Mouse (Mus musculus) cerebellum, adult 8-10 months (tissue): ENCODE data around the gene Bcl7c.
A peak's percentile ranks its signal among the peaks of the same experiment; 100 is the strongest.
"Not testable (repeated sequence)": the region's sequence is repeated elsewhere in the genome, so short reads cannot be mapped to it uniquely, and the experiment has no call there.

Experiments used
- DNase-seq: peaks from one replicate; pipeline ENCODE4 v3.0.0; 2022

The Bcl7c gene

DNA sequence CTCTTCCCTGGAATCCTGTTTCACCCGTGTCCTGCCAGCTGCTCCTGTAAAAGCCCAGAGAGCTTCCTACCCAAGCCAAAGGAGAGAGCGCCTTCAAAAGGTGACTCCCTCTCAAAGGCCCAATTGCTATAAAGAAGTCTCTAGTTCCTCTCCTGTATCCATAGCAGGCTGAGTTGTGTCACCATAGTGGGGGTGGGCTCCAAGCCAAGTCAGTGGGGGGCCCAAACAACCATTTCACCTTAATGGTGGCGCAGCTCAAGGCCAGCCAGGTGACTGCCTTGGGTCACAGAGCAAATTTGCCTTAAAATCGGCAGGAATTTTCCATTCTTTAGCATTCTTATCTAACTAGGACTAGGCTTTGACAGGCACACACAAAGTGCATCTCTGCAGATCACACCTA, 6.1 kb upstream of the Bcl7c start:
- no peak for DNase-seq

DNA sequence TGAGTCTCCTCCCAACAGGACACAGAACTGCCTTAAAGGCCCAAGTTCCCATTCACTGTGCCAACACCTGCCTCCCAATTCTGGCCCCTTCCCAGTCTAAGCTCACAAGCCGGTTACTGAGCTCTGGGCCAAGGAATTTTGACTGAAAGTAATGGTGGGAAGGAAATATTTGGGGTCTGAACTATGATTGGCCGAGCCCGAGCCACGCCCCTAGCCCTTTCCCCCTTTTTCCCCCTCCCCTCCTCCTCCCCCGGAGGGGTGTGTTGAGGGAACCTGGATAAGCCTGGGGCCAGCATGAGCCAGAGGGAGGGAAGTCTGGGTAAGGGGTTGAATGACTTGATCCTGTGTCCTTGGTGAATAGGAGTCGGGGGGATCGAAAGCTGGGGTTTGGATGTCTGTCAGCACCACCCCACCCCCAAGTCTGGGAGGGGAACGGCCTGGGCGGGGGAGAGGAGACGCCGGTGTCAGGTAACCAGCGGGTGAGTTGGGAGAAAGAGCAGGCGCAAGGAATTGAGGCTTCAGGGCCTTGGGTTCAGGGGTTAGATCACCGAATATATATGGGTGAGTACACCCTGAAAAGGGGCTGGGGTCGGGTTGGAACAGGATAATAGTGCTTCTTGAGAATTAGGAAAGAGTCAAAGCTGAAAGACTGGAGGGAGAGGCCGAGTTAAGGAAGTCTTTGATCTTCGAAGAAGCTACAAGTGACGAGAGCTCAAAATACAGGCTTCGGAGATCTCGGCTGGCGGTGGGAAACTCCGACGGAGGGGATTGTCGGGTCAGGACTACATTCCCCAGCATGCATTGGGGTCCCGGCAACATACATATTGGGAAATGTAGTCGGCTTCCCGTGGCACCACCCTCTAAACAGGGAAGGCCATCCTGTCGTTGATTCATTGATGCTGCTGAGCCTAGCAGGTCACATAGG, 4.0 kb upstream of the Bcl7c start, which contains the start of gene Ctf1:
Gene Ctf1, plus strand, starts transcription at position 276 of the 925 bp plus-strand sequence.
- DNase-seq = peak; percentile 76

DNA sequence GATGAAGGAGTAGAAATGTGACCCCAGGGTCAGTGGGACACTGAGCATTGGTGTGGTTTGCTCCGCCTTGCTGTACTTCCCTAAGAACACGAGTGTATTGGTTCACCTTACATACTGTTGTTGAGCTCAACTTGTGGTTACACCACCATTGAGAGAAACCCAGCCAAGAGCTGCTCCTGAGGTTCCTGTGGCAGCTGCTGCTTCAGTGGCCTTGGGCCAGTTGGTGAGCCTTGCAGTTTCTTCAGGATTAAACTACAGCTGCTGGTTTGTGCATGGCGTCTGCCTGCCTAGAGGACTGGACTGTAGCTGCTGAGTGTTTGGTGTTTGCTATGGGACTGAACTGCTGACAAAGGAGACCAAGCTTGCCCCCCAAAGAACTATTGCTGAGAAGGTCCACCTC, 2.7 kb upstream of the Bcl7c start:
- no peak for DNase-seq

DNA sequence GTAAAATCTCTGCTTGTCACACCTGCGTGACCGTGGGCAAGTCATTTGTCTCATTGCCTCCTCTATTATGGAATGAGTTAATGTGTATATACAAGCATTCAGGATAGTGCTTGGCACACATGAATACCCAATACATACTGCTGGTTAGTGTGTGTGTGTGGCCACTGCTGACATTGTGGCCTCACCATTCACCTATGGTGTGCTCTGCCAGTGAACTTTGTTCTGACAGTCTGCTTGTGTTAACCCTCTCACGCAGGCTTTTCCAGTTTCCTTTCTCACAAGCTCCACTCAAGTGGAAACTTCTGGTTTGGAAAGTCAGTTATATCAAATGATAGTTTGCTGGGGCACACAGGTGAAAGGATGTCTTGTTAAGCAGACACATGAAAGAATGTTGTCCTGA, 2.3 kb upstream of the Bcl7c start:
- DNase-seq = no peak

DNA sequence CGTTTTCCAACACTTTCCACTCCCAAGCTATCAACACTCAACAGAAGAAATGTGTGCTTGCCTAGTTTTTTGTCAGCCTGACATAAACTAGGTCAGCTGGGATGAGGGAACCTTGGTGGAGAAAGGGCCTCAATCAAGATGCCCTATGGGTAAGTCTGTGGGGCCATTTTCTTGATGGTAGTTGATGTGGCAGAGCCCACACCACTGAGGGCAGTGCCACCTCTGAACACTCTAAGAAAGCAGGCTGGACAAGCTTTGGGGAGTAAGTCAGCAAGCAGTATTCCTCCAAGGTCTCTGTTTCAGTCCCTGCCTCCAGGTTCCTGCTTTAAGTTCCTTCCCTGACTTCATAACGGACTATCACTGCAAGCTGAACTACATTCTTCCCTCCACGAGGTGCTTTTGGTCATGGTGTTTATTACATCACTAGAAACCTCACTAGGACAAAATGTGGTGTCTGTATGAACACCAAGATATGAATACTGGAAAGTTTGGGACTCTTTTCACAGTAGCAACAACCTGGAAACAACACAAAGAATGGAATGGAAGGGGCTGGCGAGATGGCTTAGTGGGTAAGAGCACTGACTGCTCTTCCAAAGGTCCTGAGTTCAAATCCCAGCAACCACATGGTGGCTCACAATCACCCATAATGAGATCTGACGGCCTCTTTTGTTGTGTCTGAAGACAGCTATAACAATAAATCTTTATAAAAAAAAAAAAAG, 687 bp upstream of the Bcl7c start:
- DNase-seq = no peak

DNA sequence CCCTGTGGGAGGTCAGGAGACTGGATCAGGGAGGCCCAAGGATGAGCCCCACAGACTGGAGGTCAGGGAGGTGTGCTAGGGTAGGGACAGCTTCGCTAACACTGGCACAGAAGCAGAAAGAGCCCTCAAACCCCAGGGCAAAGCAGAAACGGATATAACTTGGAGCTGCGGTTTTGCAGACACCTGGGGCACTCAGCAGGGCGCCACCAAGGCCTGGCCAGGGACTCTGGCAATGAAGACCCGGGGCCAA, 851 bp downstream of the Bcl7c start:
- no peak for DNase-seq

DNA sequence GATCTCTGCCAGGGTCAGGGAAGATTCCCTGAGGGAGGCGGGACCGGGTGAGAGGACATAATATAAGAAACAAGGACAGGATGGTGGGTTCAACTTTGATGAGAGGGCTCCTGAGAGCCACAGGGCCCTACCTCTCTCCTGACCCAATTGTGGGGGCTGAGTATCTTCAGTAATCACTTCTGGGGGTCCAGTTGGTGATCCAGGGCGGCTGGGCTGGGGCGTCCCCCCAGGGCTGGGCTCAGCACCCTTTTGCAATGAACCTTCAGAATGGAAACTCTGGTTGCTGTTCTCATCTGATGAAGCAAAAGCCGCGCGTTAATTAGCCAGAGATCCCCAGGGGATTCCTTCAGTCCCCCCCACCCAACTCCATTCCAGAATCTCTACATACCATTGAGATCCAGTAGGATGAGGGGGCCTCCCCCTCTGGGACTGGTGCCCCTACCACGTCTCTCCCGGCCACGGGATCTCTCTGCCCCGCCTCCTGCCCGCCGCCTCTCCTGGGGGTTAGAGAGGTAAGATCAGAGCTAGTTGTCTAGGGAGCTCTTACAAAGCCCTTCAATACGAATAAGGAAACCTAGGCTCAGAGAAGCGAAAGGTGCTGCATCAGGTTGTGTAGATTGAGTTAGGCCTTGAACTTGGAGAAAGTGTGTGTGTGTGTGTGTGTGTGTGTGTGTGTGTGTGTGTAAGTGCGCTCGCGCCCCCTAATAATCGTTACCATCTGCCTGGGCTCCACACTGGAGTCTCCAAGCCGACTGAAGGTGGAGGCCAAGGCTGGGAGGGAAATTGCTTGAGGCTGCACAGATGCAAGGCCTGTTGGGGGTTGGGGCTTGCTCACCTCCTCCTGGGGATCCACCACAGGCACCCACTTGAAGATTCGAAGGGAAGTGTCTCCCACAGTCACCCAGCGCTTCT, 1.4 kb downstream of the Bcl7c start:
- DNase-seq = peak; percentile 39

DNA sequence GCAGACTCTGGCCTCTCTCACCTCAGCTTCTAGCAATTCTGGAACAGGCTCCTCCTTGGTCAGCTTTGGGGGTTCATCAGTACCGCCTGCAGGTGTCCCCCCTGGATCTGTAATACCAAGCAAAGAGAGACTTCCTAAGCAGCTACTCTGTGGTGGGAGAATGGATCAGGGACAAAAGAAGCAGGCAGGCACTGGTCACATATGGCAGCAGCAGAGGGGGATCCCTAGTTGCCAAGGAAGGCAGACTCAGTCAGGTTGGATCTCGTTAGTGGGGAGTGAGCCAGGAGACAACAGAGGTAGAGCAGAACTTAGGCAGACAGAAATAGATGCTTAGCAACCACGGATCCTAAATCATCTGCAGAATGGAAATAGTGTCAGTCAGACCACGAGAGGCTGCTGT, 3.0 kb downstream of the Bcl7c start:
- peak; percentile 73 for DNase-seq

DNA sequence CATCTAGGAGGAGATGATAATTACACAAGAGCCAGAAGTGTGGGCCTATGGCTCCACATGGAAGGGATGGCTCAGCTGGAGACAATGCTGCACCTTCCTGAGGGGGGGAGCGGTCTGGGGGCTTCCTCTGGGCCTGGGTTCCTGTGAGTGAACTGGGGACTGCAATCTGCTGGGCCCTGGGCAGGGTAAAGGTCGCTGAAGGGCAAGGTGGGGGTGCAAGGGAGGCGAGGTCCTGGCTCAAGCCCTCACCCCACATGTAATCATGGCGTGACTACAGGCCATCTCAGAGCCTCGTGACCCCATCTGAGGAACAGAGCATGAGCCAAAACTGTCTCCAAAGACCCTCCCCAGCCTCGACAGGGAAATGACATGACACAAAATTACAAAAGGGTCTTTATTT, 4.1 kb downstream of the Bcl7c start:
- no peak for DNase-seq

DNA sequence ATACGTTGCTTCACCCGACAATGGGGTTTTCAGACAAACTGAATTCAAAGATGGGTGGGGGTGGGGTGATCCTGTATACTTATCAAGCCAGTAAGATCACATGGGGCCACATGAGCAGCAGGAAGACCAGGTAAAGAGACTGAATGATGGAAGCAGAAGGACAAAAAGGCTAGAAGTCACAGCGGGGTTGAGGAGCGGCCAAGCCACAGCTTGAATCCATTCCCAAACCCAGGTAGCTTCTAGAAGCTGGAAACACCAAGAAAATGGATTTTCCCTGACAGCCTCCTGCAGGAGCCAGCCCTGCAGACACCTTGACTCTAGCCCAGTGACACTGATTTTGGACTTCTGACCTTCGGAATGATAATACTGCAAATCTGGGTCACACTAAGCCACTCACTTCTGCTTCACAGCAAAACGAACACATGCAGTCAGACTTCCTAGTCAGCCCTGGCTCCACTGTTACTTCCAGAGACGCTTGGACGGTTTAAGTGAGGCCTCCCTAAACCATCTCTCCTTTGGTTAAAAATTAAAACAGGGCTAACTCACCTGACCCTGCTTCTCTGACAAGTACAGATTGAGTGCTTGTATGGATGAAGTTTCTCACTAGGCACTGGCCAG, 5.1 kb downstream of the Bcl7c start:
- no peak for DNase-seq

DNA sequence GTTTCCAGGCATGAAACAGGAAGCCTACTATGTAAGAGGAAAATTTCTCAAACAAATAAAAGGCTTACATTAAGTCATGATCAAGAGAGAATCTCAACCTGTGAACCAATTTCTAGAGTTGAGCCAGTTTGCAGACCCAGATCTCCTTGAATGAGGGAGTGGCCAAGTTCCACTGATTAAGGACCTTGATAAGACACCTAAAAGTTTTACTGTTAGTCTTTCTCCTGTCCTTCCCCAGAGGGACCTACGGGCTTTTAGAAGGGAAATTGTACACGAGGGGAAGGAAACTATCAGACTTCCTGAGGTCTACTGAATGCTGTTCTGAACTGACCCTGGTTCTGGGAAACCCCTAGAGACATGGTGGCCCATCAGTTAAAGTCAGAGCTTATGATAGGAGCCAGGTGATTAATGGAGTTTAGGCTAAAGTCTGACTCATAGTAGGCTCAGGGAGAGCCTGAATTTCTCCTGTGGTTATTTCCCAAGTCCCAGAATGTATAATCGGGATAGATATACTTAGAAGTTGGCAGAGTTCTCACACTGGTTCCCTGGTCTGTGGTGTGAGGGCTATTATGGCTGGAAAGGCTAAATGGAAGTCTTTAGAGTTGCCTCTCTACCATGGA, 7.9 kb downstream of the Bcl7c start:
- no peak for DNase-seq

DNA sequence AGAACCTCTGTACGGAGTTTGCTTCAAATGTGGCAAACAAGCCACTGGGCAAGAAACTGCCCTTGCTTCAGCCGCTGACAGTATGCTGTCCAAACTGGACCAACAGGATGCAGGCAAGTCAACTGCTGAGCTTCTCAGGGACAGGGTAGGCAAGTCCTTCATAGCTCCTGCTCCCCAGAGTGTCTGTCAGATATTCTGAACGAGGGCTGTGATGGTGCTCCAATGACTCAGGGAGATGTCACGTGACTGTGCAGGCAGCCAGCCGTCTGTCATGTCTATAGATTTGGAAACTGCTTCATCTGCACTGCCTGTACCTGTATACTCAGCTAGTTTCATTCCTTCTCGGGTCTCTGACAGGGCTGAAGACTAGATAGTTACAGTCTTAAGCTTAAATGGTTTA, 9.7 kb downstream of the Bcl7c start:
- no peak for DNase-seq

DNA sequence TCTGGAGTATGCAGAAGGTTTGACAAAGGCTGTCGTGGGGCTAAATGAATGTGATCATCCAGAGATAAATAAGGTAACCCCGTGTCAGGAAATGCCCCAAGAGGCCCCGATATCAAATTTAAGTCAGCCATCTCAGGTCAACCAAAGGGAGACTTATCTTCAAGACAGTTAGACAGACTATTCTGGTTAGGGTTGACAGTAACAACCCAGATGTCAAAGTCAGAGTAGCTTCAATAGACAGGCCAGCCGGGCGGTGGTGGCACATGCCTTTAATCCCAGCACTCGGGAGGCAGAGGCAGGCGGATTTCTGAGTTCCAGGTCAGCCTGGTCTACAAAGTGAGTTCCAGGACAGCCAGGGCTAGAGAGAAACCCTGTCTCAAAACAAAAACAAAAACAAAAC, 15.0 kb downstream of the Bcl7c start:
- not testable (repeated sequence) for DNase-seq

DNA sequence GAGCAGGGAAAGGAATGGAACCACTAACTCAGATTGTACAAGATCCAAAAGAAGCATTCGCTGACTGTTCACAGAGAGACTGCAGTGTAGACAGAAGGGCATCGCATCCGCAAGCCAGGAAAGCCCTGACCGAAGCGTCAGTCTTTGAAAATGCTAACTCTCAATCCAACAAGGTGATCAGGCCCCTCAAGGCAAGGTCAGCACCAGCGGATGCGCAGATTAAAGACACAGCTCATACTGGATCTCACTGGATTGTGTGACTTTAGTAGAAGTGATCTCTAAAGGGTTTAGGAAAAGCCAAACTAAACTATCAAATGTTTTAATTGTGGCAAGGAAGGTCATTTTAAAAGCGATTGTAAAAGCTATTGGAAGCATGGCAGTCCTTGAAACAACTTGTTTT, 15.4 kb downstream of the Bcl7c start:
- DNase-seq = no peak

DNA sequence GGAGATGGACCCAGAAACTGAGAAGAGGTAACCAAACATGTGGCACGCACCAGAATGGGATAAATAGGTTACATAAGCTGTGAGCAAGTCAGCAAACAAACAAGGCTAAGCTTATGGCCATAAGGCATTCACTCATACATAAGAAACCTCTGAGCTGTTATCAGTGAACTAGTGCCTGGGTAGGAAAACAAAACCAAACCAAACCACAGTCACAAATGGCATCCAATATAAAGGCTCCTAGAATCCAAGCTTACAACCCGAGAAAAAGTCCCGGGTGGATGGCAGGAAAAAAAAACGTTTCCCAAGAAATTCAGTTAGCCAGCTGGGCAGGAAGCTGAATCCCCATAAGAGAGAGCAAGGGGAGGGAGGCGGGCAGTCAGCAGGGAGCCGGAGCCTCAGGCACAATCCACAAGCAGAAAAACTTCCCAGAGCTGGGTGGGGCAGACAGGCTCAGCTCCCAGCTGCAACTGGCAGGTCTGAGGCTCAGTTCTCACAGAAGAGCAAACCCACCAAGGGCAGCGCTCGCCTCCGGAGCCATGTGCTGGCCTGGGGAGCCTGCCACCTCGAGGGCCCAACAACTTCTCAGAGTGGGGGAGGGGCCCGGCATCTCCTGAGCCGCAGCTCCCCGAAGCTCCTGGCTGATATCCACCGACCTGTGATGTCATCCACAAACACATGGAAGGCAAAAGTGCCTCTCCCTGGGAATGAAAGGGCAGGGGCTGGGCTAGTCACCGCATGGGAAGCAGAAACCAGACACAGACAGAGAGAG, 17.3 kb downstream of the Bcl7c start:
- DNase-seq = peak; percentile 72

DNA sequence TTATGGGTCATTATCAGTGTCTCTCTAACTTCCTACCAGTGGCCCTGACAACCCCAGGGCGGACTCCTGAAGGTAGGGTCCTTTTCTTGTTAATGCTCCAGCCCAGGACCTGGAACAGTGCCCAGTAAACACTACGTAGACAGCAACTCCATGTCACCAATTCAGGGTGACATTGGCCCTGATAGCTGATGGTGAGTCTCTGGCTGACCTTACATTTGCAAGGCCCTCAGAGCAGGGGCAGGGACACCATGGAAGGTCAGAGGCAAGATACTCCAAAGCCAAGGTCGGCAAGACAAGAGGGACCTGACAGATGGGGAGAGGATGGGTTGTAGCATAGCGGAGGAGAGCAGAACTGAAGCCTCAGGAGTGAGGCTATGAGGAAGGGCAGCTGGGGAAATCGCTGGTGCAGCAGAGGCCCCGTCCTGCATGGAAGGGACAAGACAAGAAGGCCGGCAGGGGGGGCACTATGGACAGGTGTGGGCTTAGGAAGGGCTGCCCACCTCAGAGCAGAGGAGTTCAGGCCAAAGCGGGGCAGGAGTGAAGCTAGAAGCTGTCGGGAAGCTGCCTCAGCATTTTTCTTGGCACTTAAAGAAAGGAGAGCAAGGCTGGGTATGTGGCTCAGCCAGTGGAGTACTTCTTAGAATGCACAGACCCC, 19.0 kb downstream of the Bcl7c start:
- DNase-seq = no peak

DNA sequence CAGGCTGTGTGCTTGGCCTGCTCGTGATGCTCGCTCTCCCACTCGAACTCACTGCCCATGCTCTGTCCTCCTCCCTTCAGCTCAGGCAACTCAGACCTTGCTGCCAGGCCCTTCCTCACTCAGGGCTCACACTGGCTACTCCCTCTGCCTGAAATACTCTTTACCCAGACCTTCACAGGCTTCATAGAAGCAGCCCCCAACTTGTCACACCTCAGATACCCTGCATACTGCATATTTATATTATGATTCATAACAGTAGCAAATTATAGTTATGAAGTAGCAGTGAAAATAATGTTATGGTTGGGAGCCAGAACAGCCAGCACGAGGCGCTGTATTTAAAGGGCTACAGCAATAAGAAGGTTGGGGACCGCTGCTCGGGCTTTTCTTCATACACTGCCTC, 19.8 kb downstream of the Bcl7c start:
- no peak for DNase-seq

DNA sequence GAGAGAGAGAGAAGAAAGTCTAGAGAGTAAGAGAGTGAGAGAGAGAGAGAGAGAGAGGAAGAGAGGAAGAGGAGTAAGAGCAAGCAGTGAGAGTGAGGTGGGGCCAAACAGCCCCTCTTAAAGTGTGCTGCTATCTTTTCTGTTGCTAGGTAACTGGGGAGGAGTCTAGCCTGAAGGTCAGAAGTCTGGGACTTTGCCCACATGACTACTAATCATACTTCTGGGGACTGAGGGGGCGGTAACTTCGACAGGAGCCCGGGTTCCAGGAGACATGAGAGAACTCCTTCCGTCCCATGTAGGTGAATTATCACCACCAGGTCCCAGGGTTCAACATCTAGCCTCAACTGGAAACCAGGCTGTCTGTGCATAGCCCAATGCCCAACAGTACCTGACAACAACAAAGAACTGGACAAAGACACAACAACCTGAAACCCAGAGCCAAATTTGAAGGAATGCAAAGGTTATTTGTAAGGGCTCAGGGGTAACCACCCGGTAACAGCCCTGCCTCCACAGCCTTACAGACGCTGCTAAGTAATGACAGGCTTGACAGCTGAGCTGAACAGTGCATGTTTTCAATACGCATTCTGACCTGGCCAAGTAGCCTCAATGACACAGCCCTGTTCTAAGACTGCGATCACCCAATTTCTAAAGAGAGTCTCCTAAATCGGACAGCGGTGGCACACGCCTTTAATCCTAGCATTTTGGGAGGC, 21.8 kb downstream of the Bcl7c start:
- DNase-seq = no peak

DNA sequence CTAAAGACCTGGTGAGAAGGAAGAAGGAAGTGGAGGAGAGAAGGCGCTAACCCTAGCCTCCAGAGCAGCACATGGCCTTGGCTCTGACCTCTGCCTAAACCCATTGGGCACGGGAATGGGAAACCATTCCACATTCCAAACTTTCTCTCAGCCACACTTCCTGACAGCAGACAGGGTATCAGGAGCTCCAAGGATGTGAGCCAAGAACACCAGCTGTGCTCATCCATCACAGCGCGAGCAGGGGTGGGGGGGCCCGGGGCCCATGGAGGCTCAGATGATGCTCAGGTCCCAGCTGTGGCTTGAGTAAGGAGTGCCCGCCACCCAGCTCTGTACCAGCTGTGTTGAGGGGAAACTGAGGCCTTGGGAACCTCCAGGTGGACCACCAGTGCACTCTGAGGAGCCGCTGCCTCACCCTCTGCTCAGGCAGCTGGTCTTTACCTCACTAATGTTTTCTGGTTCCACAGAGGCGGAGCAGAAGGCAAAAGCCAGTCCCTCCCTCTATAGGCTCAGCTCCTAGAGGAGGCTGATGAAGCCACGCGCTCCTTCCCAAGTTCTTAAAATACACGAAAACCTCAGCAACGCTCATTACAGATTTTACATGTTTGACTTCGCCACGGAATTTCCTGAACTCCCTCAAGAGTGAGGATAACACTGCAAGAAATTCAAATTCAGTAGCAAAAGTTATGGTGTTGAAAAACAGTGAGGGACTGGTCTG, 23.3 kb downstream of the Bcl7c start:
- DNase-seq = no peak
